Mouse (Mus musculus) left cerebral cortex, postnatal 25 days (tissue): Measurements from ENCODE around the gene Man1c1. TPM values are rescaled to one million over a fixed set of nuclear protein-coding genes. Genes with fewer than 3 reads are reported as not detected.

Source experiments
- DNase-seq, 2 experiments: peaks; one replicate each; pipeline ENCODE4 v3.0.0; 2022; ENCODE audit warnings: low spot score in 2 of 2, mixed read lengths in 1 of 2
- intact Hi-C: fragments of 180-260 bp; cut with DNase I; formaldehyde crosslinking; loops from one replicate; pipeline ENCODE4 v1.15.1; 2025
- total RNA-seq, 2 experiments: library from RNA; stranded (reverse); gene quantifications; 2 replicates each; pipeline ENCODE4 v1.2.3; 2021

The Man1c1 gene
- total RNA-seq, 2 experiments from 2014 or later, result 42.3 to 42.7 TPM

GRCm38 (mm10) chr4:134535787-134536151, 168.3 kb downstream of the Man1c1 start:
- peak; percentile 53 to 78 for DNase-seq
- intact Hi-C loops, result no loop called here

- peak; percentile 96 to 98 for DNase-seq
- intact Hi-C loops, result no loop called here
These were observed 168.9 kb downstream of the Man1c1 start, which contains the start of gene Mtfr1l for GRCm38 (mm10) chr4:134534932-134535786. Gene Mtfr1l (minus strand): TSS chr4:134535387.

GRCm38 (mm10) chr4:134534124-134534886, 169.8 kb downstream of the Man1c1 start:
- DNase-seq, result peak; percentile 57 to 58
- intact Hi-C loops, result no loop called here

- intact Hi-C loops, result no loop called here
- DNase-seq, result no peak
These were observed 170.7 kb downstream of the Man1c1 start for GRCm38 (mm10) chr4:134533421-134533820.

GRCm38 (mm10) chr4:134532928-134533327, 171.2 kb downstream of the Man1c1 start:
- intact Hi-C loops, result no loop called here
- DNase-seq, result no peak

- DNase-seq, result no peak
These were observed 177.9 kb downstream of the Man1c1 start for GRCm38 (mm10) chr4:134526220-134526619.

GRCm38 (mm10) chr4:134525806-134526205, 178.3 kb downstream of the Man1c1 start:
- intact Hi-C loops, result no loop called here
- no peak for DNase-seq

More at GRCm38 (mm10) chr4:134526220-134526619, 177.9 kb downstream of the Man1c1 start:
- intact Hi-C loops, result no loop called here

GRCm38 (mm10) chr4:134523447-134523846, 180.6 kb downstream of the Man1c1 start:
- intact Hi-C loops, result no loop called here
- no peak for DNase-seq

GRCm38 (mm10) chr4:134519281-134519680, 184.8 kb downstream of the Man1c1 start:
- intact Hi-C loops, result no loop called here

GRCm38 (mm10) chr4:134518541-134518940, 185.5 kb downstream of the Man1c1 start:
- intact Hi-C loops, result no loop called here
- DNase-seq, result peak in 1 of 2 experiments; percentile 39

More at GRCm38 (mm10) chr4:134519281-134519680, 184.8 kb downstream of the Man1c1 start:
- peak in 1 of 2 experiments; percentile 74 for DNase-seq

GRCm38 (mm10) chr4:134517719-134518118, 186.4 kb downstream of the Man1c1 start:
- DNase-seq, result peak in 1 of 2 experiments; percentile 85

GRCm38 (mm10) chr4:134516981-134517380, 187.1 kb downstream of the Man1c1 start:
- intact Hi-C loops, result no loop called here
- peak in 1 of 2 experiments; percentile 85 for DNase-seq

More at GRCm38 (mm10) chr4:134517719-134518118, 186.4 kb downstream of the Man1c1 start:
- intact Hi-C loops, result no loop called here

- intact Hi-C loops, result no loop called here
- no peak for DNase-seq
These were observed 188.5 kb downstream of the Man1c1 start for GRCm38 (mm10) chr4:134515614-134516013.

- intact Hi-C loops, result no loop called here
- DNase-seq, result no peak
These were observed 189.7 kb downstream of the Man1c1 start for GRCm38 (mm10) chr4:134514309-134514930.

GRCm38 (mm10) chr4:134512798-134513197, 191.3 kb downstream of the Man1c1 start:
- DNase-seq, result peak in 1 of 2 experiments; percentile 60
- intact Hi-C loops, result no loop called here

GRCm38 (mm10) chr4:134511730-134512129, 192.4 kb downstream of the Man1c1 start:
- intact Hi-C loops, result no loop called here
- no peak for DNase-seq
